Mouse (Mus musculus): Measurements from ENCODE around the gene Rabgef1. TPM values are rescaled to one million over a fixed set of nuclear protein-coding genes. Genes with fewer than 3 reads are reported as not detected.

Gene Rabgef1
- polyA plus RNA-seq, 1 experiment from 2014 or later: 28.6 TPM

GRCm38 (mm10) chr5:130143101-130143500 lies 28.5 kb upstream of the Rabgef1 start:
- 94% methylated on average over 7 of the region's 7 CpGs for WGBS
- H3K9ac ChIP-seq (ENCODE audit: low read depth, low read length): no peak overlapping the region
- DNase-seq (ENCODE audit: low spot score): no peak
- no peaks in the 10 kb centered on the region for H3K27me3 ChIP-seq (ENCODE audit: control insufficient read depth, insufficient read depth, low read length)
- H3K9me3 ChIP-seq (ENCODE audit: control insufficient read depth, low read length): no peaks in the 10 kb centered on the region
- no peak for ATAC-seq (ENCODE audit: low FRiP score)
- no peaks in the 10 kb centered on the region; the same call in 1 of the 2 replicates for H3K4me1 ChIP-seq (replicated peaks; ENCODE audit: control insufficient read depth, insufficient read depth, low read length)
- H3K27ac ChIP-seq (ENCODE audit: low read depth, low read length): no peak overlapping the region
- no peak overlapping the region for H3K4me2 ChIP-seq (replicated peaks; ENCODE audit: low read depth, low read length)
- no peaks in the 10 kb centered on the region for H3K36me3 ChIP-seq (ENCODE audit: control insufficient read depth, insufficient read depth, low read length)
- no peak overlapping the region for H3K4me3 ChIP-seq (ENCODE audit: low read depth, low read length)

- Histone ChIP-seq H3K9ac (ENCODE audit: low read depth, low read length) (peak overlapping the region; percentile 33; the same call in 1 of the 2 replicates), H3K27me3 (ENCODE audit: control insufficient read depth, insufficient read depth, low read length) (no peaks in the 10 kb centered on the region), H3K36me3 (ENCODE audit: control insufficient read depth, insufficient read depth, low read length) (no peaks in the 10 kb centered on the region), H3K4me2 (replicated peaks; ENCODE audit: low read depth, low read length) (peak overlapping the region; percentile 93), H3K9me3 (ENCODE audit: control insufficient read depth, low read length) (no peaks in the 10 kb centered on the region), H3K4me1 (replicated peaks; ENCODE audit: control insufficient read depth, insufficient read depth, low read length) (no peaks in the 10 kb centered on the region; the same call in 1 of the 2 replicates), H3K4me3 (ENCODE audit: low read depth, low read length) (peak overlapping the region; percentile 56), H3K27ac (ENCODE audit: low read depth, low read length) (peak overlapping the region; percentile 73)
- DNase-seq (ENCODE audit: low spot score) (peak; percentile 78), ATAC-seq (ENCODE audit: low FRiP score) (peak; percentile 66)
- WGBS: 3% methylated on average over 20 of the region's 20 CpGs
These were observed 27.6 kb upstream of the Rabgef1 start for GRCm38 (mm10) chr5:130143977-130144333.

GRCm38 (mm10) chr5:130144334-130145312 lies 27.0 kb upstream of the Rabgef1 start, which contains the start of gene Kctd7:
TSS of gene Kctd7 (plus strand) at chr5:130144861.
- ATAC-seq (ENCODE audit: low FRiP score) (peak; percentile 97), DNase-seq (ENCODE audit: low spot score) (peak; percentile 93)
- H3K9ac ChIP-seq (ENCODE audit: low read depth, low read length): peak within 1 kb of the TSS; percentile 68
- H3K27me3 ChIP-seq (ENCODE audit: control insufficient read depth, insufficient read depth, low read length): no peaks in the 10 kb centered on the region
- H3K36me3 ChIP-seq (ENCODE audit: control insufficient read depth, insufficient read depth, low read length): no peaks in the 10 kb centered on the region
- H3K4me1 ChIP-seq (replicated peaks; ENCODE audit: control insufficient read depth, insufficient read depth, low read length): no peaks in the 10 kb centered on the region; the same call in 1 of the 2 replicates
- under 1% methylated on average over 66 of the region's 66 CpGs for WGBS
- peak within 1 kb of the TSS; percentile 85 for H3K27ac ChIP-seq (ENCODE audit: low read depth, low read length)
- H3K9me3 ChIP-seq (ENCODE audit: control insufficient read depth, low read length): no peaks in the 10 kb centered on the region
- H3K4me3 ChIP-seq (ENCODE audit: low read depth, low read length): peak within 1 kb of the TSS; percentile 56
- peak within 1 kb of the TSS; percentile 93 for H3K4me2 ChIP-seq (replicated peaks; ENCODE audit: low read depth, low read length)

GRCm38 (mm10) chr5:130145961-130146360 lies 25.6 kb upstream of the Rabgef1 start:
- no peak overlapping the region for H3K9ac ChIP-seq (ENCODE audit: low read depth, low read length)
- H3K4me2 ChIP-seq (replicated peaks; ENCODE audit: low read depth, low read length): peak overlapping the region; percentile 93; the same call in 1 of the 2 replicates
- H3K27me3 ChIP-seq (ENCODE audit: control insufficient read depth, insufficient read depth, low read length): no peaks in the 10 kb centered on the region
- no peaks in the 10 kb centered on the region for H3K9me3 ChIP-seq (ENCODE audit: control insufficient read depth, low read length)
- H3K4me1 ChIP-seq (replicated peaks; ENCODE audit: control insufficient read depth, insufficient read depth, low read length): no peaks in the 10 kb centered on the region; the same call in 1 of the 2 replicates
- no peaks in the 10 kb centered on the region; the same call in 1 of the 2 replicates for H3K36me3 ChIP-seq (ENCODE audit: control insufficient read depth, insufficient read depth, low read length)
- H3K27ac ChIP-seq (ENCODE audit: low read depth, low read length): no peak overlapping the region
- ATAC-seq (ENCODE audit: low FRiP score) (no peak), DNase-seq (ENCODE audit: low spot score) (no peak)
- 89% methylated on average over 8 of the region's 8 CpGs for WGBS
- H3K4me3 ChIP-seq (ENCODE audit: low read depth, low read length): no peak overlapping the region

- 80% methylated on average over 7 of the region's 7 CpGs for WGBS
- ATAC-seq (ENCODE audit: low FRiP score) (no peak), DNase-seq (ENCODE audit: low spot score) (no peak)
These were observed 21.8 kb upstream of the Rabgef1 start for GRCm38 (mm10) chr5:130149726-130150310.

GRCm38 (mm10) chr5:130154286-130154685 lies 17.3 kb upstream of the Rabgef1 start:
- H3K4me2 ChIP-seq (replicated peaks; ENCODE audit: low read depth, low read length): no peak overlapping the region
- DNase-seq (ENCODE audit: low spot score) (no peak), ATAC-seq (ENCODE audit: low FRiP score) (no peak)

More at GRCm38 (mm10) chr5:130149726-130150310, 21.8 kb upstream of the Rabgef1 start:
- Histone ChIP-seq H3K27me3 (ENCODE audit: control insufficient read depth, insufficient read depth, low read length) (no peaks in the 10 kb centered on the region), H3K9me3 (ENCODE audit: control insufficient read depth, low read length) (no peaks in the 10 kb centered on the region), H3K36me3 (ENCODE audit: control insufficient read depth, insufficient read depth, low read length) (no peaks in the 10 kb centered on the region; the same call in 1 of the 2 replicates), H3K4me1 (replicated peaks; ENCODE audit: control insufficient read depth, insufficient read depth, low read length) (no peaks in the 10 kb centered on the region; the same call in 1 of the 2 replicates), H3K9ac (ENCODE audit: low read depth, low read length) (no peak overlapping the region), H3K27ac (ENCODE audit: low read depth, low read length) (no peak overlapping the region), H3K4me2 (replicated peaks; ENCODE audit: low read depth, low read length) (no peak overlapping the region), H3K4me3 (ENCODE audit: low read depth, low read length) (no peak overlapping the region)

GRCm38 (mm10) chr5:130158545-130158944 lies 13.1 kb upstream of the Rabgef1 start:
- Histone ChIP-seq H3K27me3 (ENCODE audit: control insufficient read depth, insufficient read depth, low read length) (no peaks in the 10 kb centered on the region), H3K36me3 (ENCODE audit: control insufficient read depth, insufficient read depth, low read length) (no peaks in the 10 kb centered on the region), H3K4me2 (replicated peaks; ENCODE audit: low read depth, low read length) (no peak overlapping the region), H3K4me1 (replicated peaks; ENCODE audit: control insufficient read depth, insufficient read depth, low read length) (no peaks in the 10 kb centered on the region), H3K9me3 (ENCODE audit: control insufficient read depth, low read length) (no peaks in the 10 kb centered on the region), H3K9ac (ENCODE audit: low read depth, low read length) (no peak overlapping the region), H3K4me3 (ENCODE audit: low read depth, low read length) (no peak overlapping the region), H3K27ac (ENCODE audit: low read depth, low read length) (no peak overlapping the region)
- 77% methylated on average over 4 of the region's 4 CpGs for whole genome bisulfite sequencing
- DNase-seq (ENCODE audit: low spot score) (no peak), ATAC-seq (ENCODE audit: low FRiP score) (no peak)

More at GRCm38 (mm10) chr5:130154286-130154685, 17.3 kb upstream of the Rabgef1 start:
- Histone ChIP-seq H3K9ac (ENCODE audit: low read depth, low read length) (no peak overlapping the region), H3K4me1 (replicated peaks; ENCODE audit: control insufficient read depth, insufficient read depth, low read length) (no peaks in the 10 kb centered on the region), H3K9me3 (ENCODE audit: control insufficient read depth, low read length) (no peaks in the 10 kb centered on the region), H3K27me3 (ENCODE audit: control insufficient read depth, insufficient read depth, low read length) (no peaks in the 10 kb centered on the region), H3K27ac (ENCODE audit: low read depth, low read length) (no peak overlapping the region), H3K36me3 (ENCODE audit: control insufficient read depth, insufficient read depth, low read length) (no peaks in the 10 kb centered on the region; the same call in 1 of the 2 replicates), H3K4me3 (ENCODE audit: low read depth, low read length) (no peak overlapping the region)
- 84% methylated on average over 2 of the region's 2 CpGs for WGBS

- Histone ChIP-seq H3K9me3 (ENCODE audit: control insufficient read depth, low read length) (no peaks in the 10 kb centered on the region), H3K4me1 (replicated peaks; ENCODE audit: control insufficient read depth, insufficient read depth, low read length) (no peaks in the 10 kb centered on the region)
- 68% methylated on average over 7 of the region's 7 CpGs for WGBS
These were observed 11.8 kb upstream of the Rabgef1 start for GRCm38 (mm10) chr5:130159761-130160201.

More at GRCm38 (mm10) chr5:130159761-130160201, 11.8 kb upstream of the Rabgef1 start:
- H3K9ac ChIP-seq (ENCODE audit: low read depth, low read length): no peak overlapping the region
- no peaks in the 10 kb centered on the region for H3K27me3 ChIP-seq (ENCODE audit: control insufficient read depth, insufficient read depth, low read length)
- H3K4me3 ChIP-seq (ENCODE audit: low read depth, low read length): no peak overlapping the region
- DNase-seq (ENCODE audit: low spot score) (no peak), ATAC-seq (ENCODE audit: low FRiP score) (no peak)
- no peak overlapping the region for H3K27ac ChIP-seq (ENCODE audit: low read depth, low read length)
- no peaks in the 10 kb centered on the region for H3K36me3 ChIP-seq (ENCODE audit: control insufficient read depth, insufficient read depth, low read length)
- H3K4me2 ChIP-seq (replicated peaks; ENCODE audit: low read depth, low read length): no peak overlapping the region

Measured in hindbrain, embryonic 11.5 days (tissue).